Mouse (Mus musculus) mammary gland, adult 2 months (tissue): ENCODE results near the gene Nts. TPM values are rescaled to one million over a fixed set of nuclear protein-coding genes. Genes with fewer than 3 reads are reported as not detected.

Source experiments
- polyA plus RNA-seq: library from polyadenylated mRNA; depleted of rRNA; stranded (reverse); fragments of >200 nt; gene quantifications from 2 replicates; pipeline ENCODE4 v1.2.3, GENCODE M21; 2012; ENCODE audit warnings: low replicate concordance; rRNA removed

Gene Nts
- polyA plus RNA-seq = 0.11 and 0.22 TPM in 2 replicates

GRCm38 (mm10) chr10:102490386-102490785 is at the start of gene Nts:
Gene Nts, minus strand, starts transcription at chr10:102490486.

GRCm38 (mm10) chr10:102511807-102512461 is 21.6 kb upstream of the Nts start, which contains the start of gene Rassf9:
Gene Rassf9, plus strand, starts transcription at chr10:102512222.

Other genes starting within 250 kb of the Nts start
- 0.54 and 1.5 TPM in 2 replicates for gene Rassf9, start 21.7 kb upstream of the Nts start, polyA plus RNA-seq